Mouse (Mus musculus) ES-CJ7 (cell line): ENCODE results near the gene Yju2.
"Not testable (repeated sequence)": the region's sequence is repeated elsewhere in the genome, so short reads cannot be mapped to it uniquely, and the experiment has no call there.

Source experiments
- DNase-seq: peaks from one replicate; pipeline ENCODE4 v3.0.0; 2011; ENCODE audit warnings: low read depth, low spot score

Yju2 gene

DNA sequence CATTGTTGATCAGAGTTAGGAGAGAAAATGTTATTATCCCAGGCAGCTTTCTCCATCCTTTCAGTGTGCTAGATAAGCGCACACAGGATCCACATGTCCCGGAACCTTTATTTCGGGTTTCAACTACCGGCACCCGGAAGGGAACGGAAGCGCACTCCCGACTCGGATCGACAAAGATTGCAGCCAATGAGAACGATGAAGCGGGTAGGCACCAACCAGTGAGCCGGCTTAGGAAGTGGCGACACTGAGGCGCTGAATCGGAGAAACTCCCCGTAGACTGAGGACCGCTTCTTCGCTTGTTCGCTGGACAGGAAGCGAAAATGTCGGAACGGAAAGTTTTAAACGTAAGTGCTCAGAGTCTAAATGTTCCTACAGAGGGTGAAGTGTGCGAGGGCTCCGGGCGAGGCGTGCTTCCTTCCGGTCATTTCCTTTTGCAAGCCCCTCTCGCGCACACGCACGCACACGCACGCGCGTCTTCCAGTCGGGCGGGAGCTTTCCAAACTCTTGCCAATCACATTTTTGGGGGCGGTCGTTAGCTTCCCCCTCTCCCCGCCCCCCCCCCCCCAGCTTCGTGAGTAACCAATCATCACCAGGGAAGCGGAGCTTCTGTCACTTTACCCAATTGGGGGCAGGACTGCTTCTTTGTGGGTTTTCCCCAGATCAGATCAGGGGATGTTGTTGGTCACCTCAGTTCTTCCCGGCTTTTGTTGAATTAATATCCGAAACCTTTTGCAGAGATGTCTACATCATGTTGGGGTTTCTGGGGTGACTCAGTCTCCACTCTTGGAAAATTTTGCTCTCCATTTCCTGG, at the start of gene Yju2:
Gene Yju2 (plus strand): TSS at position 182 of the 811 bp plus-strand sequence.
- peak; percentile 97 for DNase-seq

DNA sequence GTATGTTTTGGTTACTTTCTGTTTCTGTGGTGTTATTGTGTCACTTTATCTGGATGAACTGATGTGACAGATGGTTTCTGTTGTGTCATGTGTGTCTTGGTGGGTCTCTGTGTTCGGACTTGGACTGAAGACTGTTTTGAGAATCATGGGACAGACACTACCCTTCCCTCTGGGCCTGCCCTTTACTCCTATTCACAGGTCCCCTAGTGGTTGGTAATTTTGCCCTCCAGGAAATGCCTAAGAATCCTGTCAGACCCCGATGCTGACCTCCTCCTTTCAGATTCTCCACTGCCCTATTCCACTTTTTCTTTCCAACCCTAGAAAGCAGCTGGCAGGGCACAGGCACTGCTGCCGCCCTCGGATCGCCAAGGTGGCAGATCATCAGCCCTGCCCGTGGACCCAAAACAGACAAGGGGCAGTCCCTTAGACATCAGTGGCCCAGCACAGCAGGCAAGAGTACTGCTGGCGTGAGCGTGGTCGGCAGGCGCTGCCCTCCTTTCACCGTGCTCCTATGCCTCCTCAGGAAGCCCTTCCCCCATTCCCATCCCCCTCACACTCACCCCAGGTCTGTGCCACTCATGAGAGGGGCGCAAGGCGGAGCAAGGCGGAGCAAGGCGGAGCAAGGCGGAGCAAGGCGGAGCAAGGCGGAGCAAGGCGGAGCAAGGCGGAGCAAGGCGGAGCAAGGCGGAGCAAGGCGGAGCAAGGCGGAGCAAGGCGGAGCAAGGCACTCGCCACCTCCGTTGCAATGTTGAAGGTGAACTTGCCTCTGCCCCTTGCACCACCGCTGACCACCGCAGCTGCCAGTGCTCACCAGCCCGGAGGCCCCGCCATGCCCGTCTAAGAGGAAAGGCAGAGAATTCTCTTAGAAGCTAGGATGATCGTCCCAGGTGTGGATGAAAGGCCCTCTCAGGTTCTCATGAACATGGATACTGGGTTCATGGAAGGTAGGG, 27.1 kb upstream of the Yju2 start:
- DNase-seq = peak; percentile 92

GRCm38 (mm10) chr17:55932635-55933034, 26.3 kb upstream of the Yju2 start:
- DNase-seq = no peak

- DNase-seq = no peak
Observed at GRCm38 (mm10) chr17:55933191-55933590, 25.7 kb upstream of the Yju2 start.

- DNase-seq = not testable (repeated sequence)
Observed at GRCm38 (mm10) chr17:55944387-55944865, 14.5 kb upstream of the Yju2 start.

- DNase-seq = peak; percentile 91
Observed at GRCm38 (mm10) chr17:55944866-55945682, 13.8 kb upstream of the Yju2 start.

GRCm38 (mm10) chr17:55945696-55946095, 13.2 kb upstream of the Yju2 start:
- no peak for DNase-seq

- no peak for DNase-seq
Observed at GRCm38 (mm10) chr17:55948647-55949046, 10.3 kb upstream of the Yju2 start.

GRCm38 (mm10) chr17:55949400-55949799, 9.5 kb upstream of the Yju2 start, which contains the start of gene Zfp119b:
Gene Zfp119b (minus strand): TSS chr17:55949500.
- DNase-seq = no peak

DNA sequence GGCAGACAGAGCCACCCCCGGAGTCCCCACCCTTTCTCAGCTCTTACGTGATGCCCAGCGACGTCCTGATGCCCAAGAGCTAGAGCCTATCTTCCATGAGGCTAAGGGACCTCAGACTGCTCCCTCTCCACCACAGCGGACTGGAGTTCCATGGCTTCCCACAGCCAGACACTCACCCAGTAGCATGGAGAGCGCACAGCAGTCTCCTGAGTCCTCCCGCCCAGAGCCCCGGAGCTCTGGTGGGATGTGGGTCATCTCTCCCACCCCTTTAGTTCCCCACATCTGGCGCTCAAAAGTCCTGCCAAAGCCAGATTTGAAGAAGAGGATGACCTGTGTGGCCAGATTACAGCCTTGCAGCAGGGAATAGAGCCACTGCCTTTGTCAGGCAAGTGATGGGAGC, 8.3 kb upstream of the Yju2 start:
- no peak for DNase-seq

- DNase-seq = peak; percentile 79
Observed at GRCm38 (mm10) chr17:55952041-55952440, 6.9 kb upstream of the Yju2 start.

DNA sequence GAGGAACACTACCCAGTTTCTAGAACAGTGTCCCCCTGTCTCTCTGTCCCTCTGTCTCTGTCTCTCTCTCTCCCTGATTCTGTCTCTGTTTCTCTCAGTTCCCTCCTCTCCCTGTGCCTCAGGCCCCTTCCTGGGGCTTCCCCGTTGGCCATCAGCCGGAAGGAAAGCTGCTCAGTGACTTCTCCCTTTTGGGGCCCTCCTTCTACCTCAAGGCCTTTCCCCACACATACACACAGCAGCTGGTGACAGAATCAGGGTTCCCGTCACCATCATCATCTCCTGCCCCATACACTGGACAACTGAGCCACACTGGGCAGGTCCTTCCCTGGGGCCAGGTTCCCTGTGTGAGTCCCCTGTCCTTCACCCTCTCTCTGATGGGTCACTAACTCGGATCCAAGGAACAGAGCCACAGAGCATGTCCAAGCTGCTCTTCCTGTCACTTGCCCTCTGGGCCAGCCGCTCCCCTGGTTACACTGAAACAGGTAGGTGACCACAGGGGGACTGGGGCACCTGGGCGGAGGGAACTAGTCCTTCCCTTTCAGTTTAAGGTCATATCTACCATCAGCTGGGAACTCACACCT, 6.4 kb upstream of the Yju2 start, which contains the start of gene Ebi3:
Gene Ebi3 (plus strand): TSS at position 194 of the 581 bp plus-strand sequence.
- DNase-seq = no peak

- no peak for DNase-seq
Observed at GRCm38 (mm10) chr17:55953751-55954150, 5.1 kb upstream of the Yju2 start.

GRCm38 (mm10) chr17:55954229-55954628, 4.7 kb upstream of the Yju2 start:
- peak; percentile 64 for DNase-seq

GRCm38 (mm10) chr17:55956129-55956528, 2.8 kb upstream of the Yju2 start:
- peak; percentile 97 for DNase-seq

GRCm38 (mm10) chr17:55956591-55956990, 2.3 kb upstream of the Yju2 start:
- DNase-seq = no peak

DNA sequence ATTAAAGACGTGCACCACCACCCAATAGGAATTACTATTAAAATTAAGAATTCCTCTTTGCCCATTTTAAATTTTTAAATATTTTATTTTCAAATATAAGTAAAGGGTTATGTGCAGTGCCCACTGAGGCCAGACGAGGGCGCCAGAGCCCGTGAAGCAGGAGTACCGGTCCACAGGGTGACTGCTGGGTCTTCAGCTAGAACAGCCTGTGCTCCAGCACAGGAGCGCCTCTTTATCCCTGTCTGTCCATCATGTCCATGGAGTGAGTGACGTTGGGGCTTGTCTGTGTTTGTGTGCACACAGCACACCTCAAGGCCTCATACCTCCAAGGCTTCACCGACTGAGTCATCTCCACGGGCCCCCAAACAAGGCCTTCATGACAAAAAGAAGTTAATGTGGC, 1.7 kb upstream of the Yju2 start:
- DNase-seq = peak; percentile 73

GRCm38 (mm10) chr17:55957726-55958583, 944 bp upstream of the Yju2 start:
- DNase-seq = no peak

DNA sequence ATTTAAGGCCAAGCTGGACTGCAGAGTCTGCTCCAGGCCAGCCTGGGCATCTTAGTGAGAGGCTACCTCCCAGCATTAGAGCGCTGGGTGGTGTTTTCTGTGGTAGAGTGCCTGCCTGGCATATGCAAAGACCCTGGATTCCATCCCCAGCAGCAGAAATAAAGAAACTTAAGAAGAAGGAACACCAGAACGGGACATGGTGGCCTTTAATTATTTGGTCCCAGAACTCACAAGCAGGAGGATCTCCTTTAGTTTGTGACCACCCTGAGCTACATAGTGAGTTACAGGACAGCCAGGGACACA, 364 bp upstream of the Yju2 start:
- DNase-seq = no peak
